Mouse (Mus musculus): ENCODE results near the gene Exo5. TPM values are rescaled to one million over a fixed set of nuclear protein-coding genes. Genes with fewer than 3 reads are reported as not detected.

Exo5 gene
- polyA plus RNA-seq, 1 experiment = 11.3 TPM

DNA sequence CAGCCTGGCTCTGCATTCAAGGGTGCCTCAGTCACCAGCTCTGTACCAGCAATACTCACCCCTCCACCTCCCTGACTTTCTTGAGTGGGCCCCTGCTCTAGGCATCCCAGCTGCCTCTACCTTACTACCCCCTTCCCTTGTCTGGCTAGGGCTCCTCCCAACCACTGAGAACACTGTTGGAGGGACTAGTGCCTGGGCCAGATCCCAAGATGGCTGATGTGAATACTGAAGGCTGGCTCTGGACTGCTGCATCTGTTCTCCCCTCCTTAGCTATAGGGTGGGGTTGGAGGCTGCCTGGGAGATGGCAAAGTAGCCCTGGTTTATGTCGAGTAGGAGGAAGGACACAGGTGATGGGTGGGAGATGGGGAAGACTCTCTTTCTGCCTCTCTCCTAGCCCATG is 32.3 kb downstream of the Exo5 start:
- Histone ChIP-seq H3K27ac (ENCODE audit: insufficient read depth, low read length) (no peak overlapping the region), H3K4me1 (ENCODE audit: control insufficient read depth, insufficient read depth, low read length) (peaks cover 4% of the 10 kb centered on the region), H3K4me3 (ENCODE audit: insufficient read depth, low read length) (no peak overlapping the region)
- no peak for TF ChIP-seq CTCF (IDR thresholded peaks at IDR 0.05; ENCODE audit: extremely low read depth, insufficient read depth, low read length)
- no peak for TF ChIP-seq POLR2A (IDR thresholded peaks at IDR 0.05; ENCODE audit: extremely low read depth, insufficient read depth, low read length)

GRCm38 (mm10) chr4:120891960-120892359 is 32.9 kb downstream of the Exo5 start:
- no peak overlapping the region for H3K4me3 ChIP-seq (ENCODE audit: insufficient read depth, low read length)
- no peak overlapping the region for H3K27ac ChIP-seq (ENCODE audit: insufficient read depth, low read length)
- H3K4me1 ChIP-seq (ENCODE audit: control insufficient read depth, insufficient read depth, low read length) = peaks cover 4% of the 10 kb centered on the region
- TF ChIP-seq CTCF (IDR thresholded peaks at IDR 0.05; ENCODE audit: extremely low read depth, insufficient read depth, low read length) (no peak), POLR2A (IDR thresholded peaks at IDR 0.05; ENCODE audit: extremely low read depth, insufficient read depth, low read length) (no peak)

- H3K4me1 ChIP-seq (ENCODE audit: control insufficient read depth, insufficient read depth, low read length) = peaks cover 4% of the 10 kb centered on the region
- no peak overlapping the region for H3K27ac ChIP-seq (ENCODE audit: insufficient read depth, low read length)
- H3K4me3 ChIP-seq (ENCODE audit: insufficient read depth, low read length) = no peak overlapping the region
- TF ChIP-seq POLR2A (IDR thresholded peaks at IDR 0.05; ENCODE audit: extremely low read depth, insufficient read depth, low read length) (no peak), CTCF (IDR thresholded peaks at IDR 0.05; ENCODE audit: extremely low read depth, insufficient read depth, low read length) (no peak)
These were observed 33.9 kb downstream of the Exo5 start for GRCm38 (mm10) chr4:120890754-120891440.

DNA sequence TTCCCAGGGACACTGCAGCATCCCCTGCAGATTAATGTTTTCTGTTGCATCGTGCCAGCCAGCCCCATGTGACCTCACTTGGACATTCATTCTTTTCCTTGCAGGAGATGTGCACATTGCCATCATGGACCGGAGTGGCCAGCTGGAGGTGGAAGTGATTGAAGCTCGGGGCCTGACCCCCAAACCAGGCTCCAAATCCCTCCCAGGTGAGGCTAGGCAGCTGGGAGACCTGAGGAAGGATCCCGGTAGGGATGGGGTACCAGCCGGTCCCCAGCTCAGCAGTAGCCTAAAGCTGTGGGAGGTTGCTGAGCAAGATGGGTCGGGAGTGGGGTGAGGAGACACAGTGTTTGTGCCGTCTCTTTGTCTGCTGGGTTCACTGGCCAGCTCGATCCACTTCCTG is 35.9 kb downstream of the Exo5 start:
- TF ChIP-seq CTCF (IDR thresholded peaks at IDR 0.05; ENCODE audit: extremely low read depth, insufficient read depth, low read length) (no peak), POLR2A (IDR thresholded peaks at IDR 0.05; ENCODE audit: extremely low read depth, insufficient read depth, low read length) (no peak)
- peaks cover 4% of the 10 kb centered on the region for H3K4me1 ChIP-seq (ENCODE audit: control insufficient read depth, insufficient read depth, low read length)
- H3K4me3 ChIP-seq (ENCODE audit: insufficient read depth, low read length) = no peak overlapping the region
- H3K27ac ChIP-seq (ENCODE audit: insufficient read depth, low read length) = no peak overlapping the region

DNA sequence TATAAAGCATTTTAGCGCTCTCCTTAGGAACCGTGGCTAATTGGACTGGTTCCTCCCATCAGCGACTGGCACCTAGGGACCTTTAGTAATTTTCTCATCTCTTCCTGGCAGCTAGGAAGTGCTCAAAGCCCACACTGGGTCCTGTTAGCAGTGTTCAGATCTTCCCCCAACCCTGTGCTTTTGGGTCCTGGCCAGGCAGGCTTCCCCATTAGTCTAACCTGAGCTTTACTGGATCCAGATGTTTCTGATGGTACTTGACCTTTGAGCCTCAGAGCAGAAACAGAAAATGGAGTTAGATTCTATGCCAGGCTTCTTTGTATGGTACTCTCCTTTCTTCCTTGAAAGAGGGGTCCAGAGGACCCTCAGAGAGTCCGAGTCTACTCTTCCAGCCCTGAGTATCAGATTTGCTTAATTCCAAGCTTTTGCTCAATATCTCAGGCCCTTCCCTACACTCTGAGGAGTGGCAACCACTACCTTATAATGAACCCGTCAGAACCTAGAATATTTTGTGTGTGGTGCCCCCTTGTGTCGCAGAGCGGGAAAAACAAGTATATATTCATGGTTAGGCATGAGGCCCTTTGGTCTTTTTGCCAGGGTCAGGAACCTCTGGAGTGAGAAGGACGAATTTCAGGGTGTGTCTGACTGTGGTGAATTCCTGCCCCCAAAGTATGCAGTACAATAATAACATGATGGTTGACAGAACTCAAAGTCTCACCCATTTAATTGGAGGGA is 37.3 kb downstream of the Exo5 start:
- H3K4me3 ChIP-seq (ENCODE audit: insufficient read depth, low read length) = no peak overlapping the region
- no peak overlapping the region for H3K27ac ChIP-seq (ENCODE audit: insufficient read depth, low read length)
- TF ChIP-seq POLR2A (IDR thresholded peaks at IDR 0.05; ENCODE audit: extremely low read depth, insufficient read depth, low read length) (no peak), CTCF (IDR thresholded peaks at IDR 0.05; ENCODE audit: extremely low read depth, insufficient read depth, low read length) (peak; percentile 58)
- H3K4me1 ChIP-seq (ENCODE audit: control insufficient read depth, insufficient read depth, low read length) = peaks cover 2% of the 10 kb centered on the region; the same call in 1 of the 2 replicates

DNA sequence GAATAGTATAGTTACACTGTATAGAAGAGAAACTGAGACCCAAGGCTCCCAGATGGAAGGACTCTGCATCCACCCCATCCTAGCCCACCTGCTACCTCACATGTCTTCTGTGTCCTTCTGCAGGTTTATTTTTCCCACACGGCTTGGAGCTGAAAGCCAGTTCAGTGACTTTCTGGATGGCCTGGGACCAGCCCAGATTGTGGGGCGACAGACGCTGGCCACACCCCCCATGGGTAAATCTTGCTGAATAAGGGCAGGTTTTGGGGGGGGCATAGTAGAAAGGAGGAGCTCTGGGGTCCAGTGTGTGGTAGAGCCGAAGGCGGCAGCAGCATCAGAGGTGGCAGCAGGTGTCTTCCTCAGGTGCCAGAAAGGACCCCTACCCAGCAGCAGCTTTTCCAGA is 38.0 kb downstream of the Exo5 start:
- Histone ChIP-seq H3K27ac (ENCODE audit: insufficient read depth, low read length) (no peak overlapping the region), H3K4me1 (ENCODE audit: control insufficient read depth, insufficient read depth, low read length) (peaks cover 6% of the 10 kb centered on the region), H3K4me3 (ENCODE audit: insufficient read depth, low read length) (no peak overlapping the region)
- no peak for TF ChIP-seq CTCF (IDR thresholded peaks at IDR 0.05; ENCODE audit: extremely low read depth, insufficient read depth, low read length)
- TF ChIP-seq POLR2A (IDR thresholded peaks at IDR 0.05; ENCODE audit: extremely low read depth, insufficient read depth, low read length) = no peak

- TF ChIP-seq CTCF (IDR thresholded peaks at IDR 0.05; ENCODE audit: extremely low read depth, insufficient read depth, low read length) (no peak), POLR2A (IDR thresholded peaks at IDR 0.05; ENCODE audit: extremely low read depth, insufficient read depth, low read length) (no peak)
- Histone ChIP-seq H3K4me1 (ENCODE audit: control insufficient read depth, insufficient read depth, low read length) (peaks cover 10% of the 10 kb centered on the region), H3K4me3 (ENCODE audit: insufficient read depth, low read length) (no peak overlapping the region), H3K27ac (ENCODE audit: insufficient read depth, low read length) (no peak overlapping the region)
These were observed 38.7 kb downstream of the Exo5 start for GRCm38 (mm10) chr4:120886131-120886530.

- Histone ChIP-seq H3K4me1 (ENCODE audit: control insufficient read depth, insufficient read depth, low read length) (peaks cover 10% of the 10 kb centered on the region), H3K27ac (ENCODE audit: insufficient read depth, low read length) (no peak overlapping the region), H3K4me3 (ENCODE audit: insufficient read depth, low read length) (no peak overlapping the region)
- TF ChIP-seq CTCF (IDR thresholded peaks at IDR 0.05; ENCODE audit: extremely low read depth, insufficient read depth, low read length) = no peak
- no peak for TF ChIP-seq POLR2A (IDR thresholded peaks at IDR 0.05; ENCODE audit: extremely low read depth, insufficient read depth, low read length)
These were observed 39.4 kb downstream of the Exo5 start for GRCm38 (mm10) chr4:120885208-120886120.

DNA sequence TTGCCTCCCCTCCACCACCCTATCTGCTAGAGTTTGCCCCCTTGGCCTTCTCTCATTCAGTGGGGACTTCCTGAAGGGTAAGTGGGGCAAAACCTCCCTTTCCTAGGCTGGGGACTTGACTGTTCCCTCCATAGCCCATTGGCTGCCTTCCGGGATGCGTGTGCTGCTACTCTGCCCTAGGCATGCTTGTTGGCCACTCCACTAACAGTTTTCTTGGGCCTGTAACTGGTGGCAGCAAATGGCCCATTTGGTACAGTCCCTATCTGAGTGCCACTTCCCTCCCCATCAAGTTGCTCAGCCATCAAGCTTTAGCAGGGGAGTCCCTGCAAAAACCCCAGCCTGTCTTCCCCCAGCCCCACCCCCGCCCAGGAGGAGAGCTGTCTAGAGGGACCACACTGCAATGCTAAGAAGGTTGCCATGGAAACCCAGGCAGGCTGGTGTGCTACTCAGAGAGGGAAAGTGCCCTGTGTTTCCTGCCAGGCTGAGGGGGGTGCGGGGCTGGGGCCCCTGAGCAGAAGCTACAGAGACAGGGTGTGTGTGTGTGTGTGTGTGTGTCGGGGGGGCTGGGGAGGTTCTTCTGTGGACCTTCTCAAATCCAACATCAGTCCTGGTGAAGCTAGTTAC is 42.7 kb downstream of the Exo5 start:
- Histone ChIP-seq H3K4me1 (ENCODE audit: control insufficient read depth, insufficient read depth, low read length) (peaks cover 24% of the 10 kb centered on the region), H3K27ac (ENCODE audit: insufficient read depth, low read length) (no peak overlapping the region)
- TF ChIP-seq POLR2A (IDR thresholded peaks at IDR 0.05; ENCODE audit: extremely low read depth, insufficient read depth, low read length) (no peak), CTCF (IDR thresholded peaks at IDR 0.05; ENCODE audit: extremely low read depth, insufficient read depth, low read length) (no peak)

More for the DNA sequence above, 42.7 kb downstream of the Exo5 start:
- H3K4me3 ChIP-seq (ENCODE audit: insufficient read depth, low read length) = no peak overlapping the region

Measured in cortical plate, adult 2 months (tissue).